Mouse (Mus musculus) brain, embryonic 14.5 days (tissue): ENCODE measurements at regions not wholly inside any gene's neighbourhood (a gene's known extent, or its start where the extent isn't known, plus 50 kb on each side); places are given as distances from the start of the nearest gene placed in this dataset.

ENCODE experiments used
- DNase-seq: peaks from one replicate; pipeline ENCODE4 v3.0.0-alpha.2; 2011; ENCODE audit warnings: low read depth
- CTCF ChIP-seq: fragments of 200-500 bp; IDR thresholded peaks from 2 replicates; pipeline ENCODE4 v1.5.1; 2012; ENCODE audit warnings: inconsistent platforms, mild to moderate bottlenecking, moderate library complexity, borderline replicate concordance; ENCODE audit not compliant: insufficient read depth, insufficient read length; ENCODE audit errors: extremely low read depth
- POLR2A ChIP-seq: fragments of 200-500 bp; IDR thresholded peaks from 2 replicates; pipeline ENCODE4 v1.6.1; 2012; ENCODE audit warnings: mild to moderate bottlenecking, inconsistent platforms, borderline replicate concordance; ENCODE audit not compliant: poor library complexity, insufficient read depth, insufficient read length, severe bottlenecking; ENCODE audit errors: extremely low read depth

GRCm38 (mm10) chr3:37801551-37801950 lies 77.3 kb upstream of the Gm5148 start:
- TF ChIP-seq CTCF (no peak), POLR2A (no peak)
- DNase-seq: no peak

- no peak for DNase-seq
- TF ChIP-seq POLR2A (no peak), CTCF (no peak)
These were observed 75.5 kb upstream of the Gm5148 start for GRCm38 (mm10) chr3:37799809-37800208.

GRCm38 (mm10) chr3:37789711-37790110 lies 65.4 kb upstream of the Gm5148 start:
- TF ChIP-seq CTCF (no peak), POLR2A (no peak)
- DNase-seq: peak; percentile 24

GRCm38 (mm10) chr3:37789143-37789697 lies 64.9 kb upstream of the Gm5148 start:
- TF ChIP-seq CTCF (no peak), POLR2A (no peak)
- DNase-seq: no peak

GRCm38 (mm10) chr3:37788366-37788765 lies 64.1 kb upstream of the Gm5148 start:
- no peak for TF ChIP-seq CTCF
- TF ChIP-seq POLR2A: no peak
- DNase-seq: no peak

- TF ChIP-seq POLR2A (no peak), CTCF (no peak)
- DNase-seq: no peak
These were observed 62.5 kb upstream of the Gm5148 start for GRCm38 (mm10) chr3:37786792-37787191.

- TF ChIP-seq CTCF: no peak
- no peak for TF ChIP-seq POLR2A
- no peak for DNase-seq
These were observed 56.8 kb upstream of the Gm5148 start for GRCm38 (mm10) chr3:37781086-37781485.

- peak; percentile 49 for DNase-seq
- TF ChIP-seq POLR2A: no peak
- no peak for TF ChIP-seq CTCF
These were observed 55.7 kb upstream of the Gm5148 start for GRCm38 (mm10) chr3:37779867-37780475.

- TF ChIP-seq CTCF: no peak
- TF ChIP-seq POLR2A: no peak
- DNase-seq: no peak
These were observed 54.1 kb upstream of the Gm5148 start for GRCm38 (mm10) chr3:37778386-37778785.

GRCm38 (mm10) chr3:37776224-37776623 lies 51.9 kb upstream of the Gm5148 start:
- no peak for TF ChIP-seq CTCF
- no peak for TF ChIP-seq POLR2A
- DNase-seq: peak; percentile 56
